ENCODE assay signal across 10 mouse cellular contexts in the genomic region with DNA sequence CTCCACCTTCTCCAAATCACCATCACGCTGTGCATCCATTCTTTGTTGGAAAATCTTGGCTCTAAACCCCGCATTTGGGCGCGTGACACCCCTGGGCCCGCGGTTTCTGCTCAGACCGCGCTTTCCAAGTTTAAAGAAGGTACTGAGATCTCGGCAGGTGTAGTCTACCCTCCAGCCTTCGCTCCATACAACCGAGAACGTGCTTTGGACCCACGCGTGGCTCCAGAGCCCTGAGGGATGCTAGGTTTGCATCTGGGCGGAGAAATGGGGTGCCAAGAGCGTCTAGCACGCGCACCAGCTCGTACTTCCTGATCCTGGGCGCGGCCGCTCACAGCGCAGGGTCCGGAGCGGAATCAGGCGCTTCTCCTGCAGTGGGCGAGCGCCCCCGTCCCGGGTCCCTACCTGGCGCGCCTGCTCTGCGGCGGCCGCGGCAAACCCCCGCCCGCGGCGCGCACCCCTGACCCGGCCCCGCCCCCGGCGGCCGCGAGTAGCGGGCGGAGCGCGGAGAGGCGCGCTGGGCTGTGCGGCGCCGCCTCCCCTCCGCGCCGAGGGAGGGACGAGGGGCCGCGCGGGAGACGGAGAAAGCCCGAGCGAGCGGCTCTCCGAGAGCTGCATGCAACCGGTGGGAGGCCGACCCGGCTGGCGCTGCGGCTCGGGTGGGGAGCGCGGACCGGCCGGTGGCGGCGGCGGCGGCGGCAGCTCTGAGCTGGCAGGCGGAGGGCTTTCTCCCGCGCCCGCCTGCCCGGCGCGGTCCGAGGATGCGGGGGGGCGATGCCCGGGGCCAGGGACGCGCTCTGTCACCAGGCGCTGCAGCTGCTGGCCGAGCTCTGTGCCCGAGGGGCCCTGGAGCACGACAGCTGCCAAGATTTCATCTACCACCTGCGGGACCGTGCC. TPM values are rescaled to one million over a fixed set of nuclear protein-coding genes. Genes with fewer than 3 reads are reported as not detected.
DNase-seq lines count a peak whose midpoint lies in the region; ATAC-seq lines count a peak whose summit lies in the region.
"Had no signal": no experiment of that assay in that cellular context is flagged by ENCODE, and none has a peak within 500 bp of the region (broad histone marks: within the 10 kb centered on the region; RNA-seq: fewer than 3 reads in every experiment).

A gene (plus strand): TSS at position 497 of the 894 bp plus-strand sequence.

- H3K9me3 ChIP-seq in embryonic facial prominence, embryonic 13.5 days: no peaks in the 10 kb centered on the region
- H3K9me3 ChIP-seq in liver, embryonic 16.5 days (replicated peaks; ENCODE audit: control insufficient read depth, low read length): no peaks in the 10 kb centered on the region

- H3K9ac ChIP-seq in embryonic facial prominence, embryonic 13.5 days: peak within 1 kb of the TSS; percentile 73
- H3K9ac ChIP-seq in liver, embryonic 16.5 days (ENCODE audit: low read depth, low read length): no peak within 1 kb of the TSS

- intact Hi-C loops in heart, postnatal 10 days (cut with DNase I): no loop called here

- DNase-seq in lung, adult 18-20 months: peak; percentile 6 to 27
- DNase-seq in lung, postnatal 25 days (ENCODE audit: low spot score): no peak
- DNase-seq in heart, postnatal 10 days: peak; percentile 17 to 23
- peak; percentile 14 to 62 for DNase-seq in kidney, postnatal 36 days
- peak; percentile 12 for DNase-seq in ovary, postnatal 10 days (ENCODE audit: low spot score)
- peak; percentile 27 for DNase-seq in urinary bladder, postnatal 25 days (ENCODE audit: low spot score)

- peaks cover 76% of the 10 kb centered on the region for H3K27me3 ChIP-seq in embryonic facial prominence, embryonic 13.5 days
- H3K27me3 ChIP-seq in liver, embryonic 16.5 days (ENCODE audit: control insufficient read depth, insufficient read depth, low read depth, low read length): peaks cover 38% of the 10 kb centered on the region
- H3K27me3 ChIP-seq: CH12.LX had no signal

- ATAC-seq in embryonic facial prominence, embryonic 13.5 days (ENCODE audit: insufficient number of reproducible peaks, insufficient read depth, low FRiP score, low TSS enrichment, low read depth): peak; percentile 89
- ATAC-seq in liver, embryonic 16.5 days (ENCODE audit: low read depth): peak; percentile 32; the same call in 1 of the 2 replicates

- H3K36me3 ChIP-seq in embryonic facial prominence, embryonic 13.5 days: no peaks in the 10 kb centered on the region
- H3K36me3 ChIP-seq in liver, embryonic 16.5 days (ENCODE audit: control insufficient read depth, insufficient read depth): no peaks in the 10 kb centered on the region

- H3K4me2 ChIP-seq in embryonic facial prominence, embryonic 13.5 days: peak within 1 kb of the TSS; percentile 99
- peak within 1 kb of the TSS; percentile 59 for H3K4me2 ChIP-seq in liver, embryonic 16.5 days (ENCODE audit: low read depth, low read length)

- H3K4me1 ChIP-seq in embryonic facial prominence, embryonic 13.5 days: peaks cover 13% of the 10 kb centered on the region
- H3K4me1 ChIP-seq in liver, embryonic 16.5 days (ENCODE audit: control insufficient read depth, low read depth, low read length): no peaks in the 10 kb centered on the region

- H3K27ac ChIP-seq in embryonic facial prominence, embryonic 13.5 days: no peak within 1 kb of the TSS
- no peak within 1 kb of the TSS for H3K27ac ChIP-seq in liver, embryonic 16.5 days (ENCODE audit: low read length)

- 1% methylated on average over 81 of the region's 102 CpGs for WGBS in embryonic facial prominence, embryonic 13.5 days
- WGBS in liver, embryonic 16.5 days (ENCODE audit: insufficient replicate concordance): under 1% methylated on average over 81 of the region's 102 CpGs

- peak within 1 kb of the TSS; percentile 65 for H3K4me3 ChIP-seq in embryonic facial prominence, embryonic 13.5 days
- H3K4me3 ChIP-seq in liver, embryonic 16.5 days (ENCODE audit: low read depth, low read length): peak within 1 kb of the TSS; percentile 55
- H3K4me3 ChIP-seq: myocyte had no signal

RNA-seq across cellular contexts. Expression of the gene that starts here (rescaled TPM):
- 3.9 and 4.2 TPM in 2 replicates for polyA plus RNA-seq in embryonic facial prominence, embryonic 13.5 days (2015; fragmentation: Nextera tagmentation; extraction: Ambion mirVana)
- total RNA-seq in heart, postnatal 10 days (2021): under 1 TPM; 0.10 to 0.15 TPM
- polyA plus RNA-seq in liver, embryonic 16.5 days (2015; fragmentation: Nextera tagmentation; extraction: Ambion mirVana): 0.11 and 0.13 TPM in 2 replicates
- total RNA-seq: CH12.LX had no signal
- polyA plus RNA-seq: myocyte had no signal

Comparison
In these comparisons a context has a peak if more than half of its experiments do, and no peak if none do; other contexts are left out.
1. Peak in DNase-seq in heart, postnatal 10 days; RNA of the gene not detected or under 1 TPM.
2. Peak in ATAC-seq, H3K4me3 ChIP-seq and H3K4me2 ChIP-seq in liver, embryonic 16.5 days; RNA of the gene not detected or under 1 TPM.